Mouse (Mus musculus): ENCODE results near the gene Adamtsl1. TPM values are rescaled to one million over a fixed set of nuclear protein-coding genes. Genes with fewer than 3 reads are reported as not detected.

Gene Adamtsl1
- polyA plus RNA-seq, 1 experiment from 2014 or later: 3.1 TPM

DNA sequence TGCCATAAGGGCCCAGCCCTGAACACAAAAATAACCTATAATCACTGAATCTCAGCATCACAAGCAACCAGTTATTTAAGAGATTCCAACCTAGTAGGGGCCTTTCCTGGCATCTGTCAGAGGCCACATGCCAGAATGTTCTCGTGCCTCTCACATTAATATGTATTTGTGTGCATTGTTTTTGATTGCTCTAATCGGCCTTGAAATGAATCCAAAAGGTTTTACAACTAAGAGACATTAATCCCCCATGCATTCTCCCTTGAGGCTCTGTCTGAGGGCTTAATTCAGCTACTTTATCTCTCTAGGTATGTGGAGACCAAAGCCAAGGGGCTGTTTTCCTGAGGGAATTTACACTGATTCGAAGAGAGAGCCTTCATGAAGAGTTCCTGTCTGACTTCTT, 250.5 kb downstream of the Adamtsl1 start:
- Histone ChIP-seq H3K27me3 (replicated peaks; ENCODE audit: control insufficient read depth, insufficient read depth, low read length) (no peaks in the 10 kb centered on the region), H3K9ac (ENCODE audit: low read depth, low read length) (no peak overlapping the region), H3K4me2 (replicated peaks; ENCODE audit: low read depth) (no peak overlapping the region), H3K4me3 (ENCODE audit: low read depth, low read length) (no peak overlapping the region), H3K4me1 (replicated peaks; ENCODE audit: control insufficient read depth, insufficient read depth, low read length) (no peaks in the 10 kb centered on the region), H3K36me3 (ENCODE audit: control insufficient read depth, insufficient read depth) (no peaks in the 10 kb centered on the region), H3K27ac (ENCODE audit: low read depth, low read length) (no peak overlapping the region), H3K9me3 (ENCODE audit: control insufficient read depth) (no peaks in the 10 kb centered on the region)
- TF ChIP-seq CTCF (IDR thresholded peaks at IDR 0.05; ENCODE audit: low read depth): no peak
- ATAC-seq: no peak
- 60% methylated on average over 3 of the region's 3 CpGs for WGBS

DNA sequence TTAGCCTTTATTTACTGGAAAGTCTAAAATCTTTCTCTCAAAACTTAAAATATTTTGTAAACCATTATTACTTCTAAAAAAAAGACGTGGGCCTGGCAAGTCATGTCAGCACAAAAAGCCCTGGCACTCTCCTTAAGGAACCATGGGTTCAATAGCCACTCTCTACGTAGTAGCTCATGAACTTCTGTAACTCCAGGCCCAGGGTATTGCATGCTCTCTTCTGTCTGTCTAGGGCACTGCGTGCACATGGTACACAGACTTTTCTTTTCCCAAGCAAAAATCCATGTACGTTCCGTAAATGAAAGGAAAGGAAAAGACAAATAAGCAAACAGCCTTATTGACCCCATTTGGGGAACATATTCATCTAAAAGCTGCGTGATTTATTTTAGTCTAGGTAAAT, 253.7 kb downstream of the Adamtsl1 start:
- TF ChIP-seq CTCF (IDR thresholded peaks at IDR 0.05; ENCODE audit: low read depth): no peak
- Histone ChIP-seq H3K9ac (ENCODE audit: low read depth, low read length) (no peak overlapping the region), H3K27ac (ENCODE audit: low read depth, low read length) (no peak overlapping the region), H3K9me3 (ENCODE audit: control insufficient read depth) (no peaks in the 10 kb centered on the region), H3K4me3 (ENCODE audit: low read depth, low read length) (no peak overlapping the region), H3K36me3 (ENCODE audit: control insufficient read depth, insufficient read depth) (no peaks in the 10 kb centered on the region), H3K4me1 (replicated peaks; ENCODE audit: control insufficient read depth, insufficient read depth, low read length) (no peaks in the 10 kb centered on the region), H3K4me2 (replicated peaks; ENCODE audit: low read depth) (no peak overlapping the region), H3K27me3 (replicated peaks; ENCODE audit: control insufficient read depth, insufficient read depth, low read length) (no peaks in the 10 kb centered on the region)
- WGBS: 67% methylated on average over 6 of the region's 6 CpGs
- ATAC-seq: no peak

GRCm38 (mm10) chr4:85768107-85768506, 254.1 kb downstream of the Adamtsl1 start:
- ATAC-seq: no peak
- TF ChIP-seq CTCF (IDR thresholded peaks at IDR 0.05; ENCODE audit: low read depth): no peak

GRCm38 (mm10) chr4:85782511-85782910, 268.5 kb downstream of the Adamtsl1 start:
- WGBS: 63% methylated on average over 5 of the region's 5 CpGs
- no peaks in the 10 kb centered on the region for H3K9me3 ChIP-seq (ENCODE audit: control insufficient read depth)
- no peak for TF ChIP-seq CTCF (IDR thresholded peaks at IDR 0.05; ENCODE audit: low read depth)
- H3K36me3 ChIP-seq (ENCODE audit: control insufficient read depth, insufficient read depth): no peaks in the 10 kb centered on the region
- H3K4me1 ChIP-seq (replicated peaks; ENCODE audit: control insufficient read depth, insufficient read depth, low read length): no peaks in the 10 kb centered on the region
- H3K4me3 ChIP-seq (ENCODE audit: low read depth, low read length): no peak overlapping the region
- H3K9ac ChIP-seq (ENCODE audit: low read depth, low read length): no peak overlapping the region
- no peak for ATAC-seq
- H3K4me2 ChIP-seq (replicated peaks; ENCODE audit: low read depth): no peak overlapping the region
- H3K27me3 ChIP-seq (replicated peaks; ENCODE audit: control insufficient read depth, insufficient read depth, low read length): no peaks in the 10 kb centered on the region
- no peak overlapping the region for H3K27ac ChIP-seq (ENCODE audit: low read depth, low read length)

More at GRCm38 (mm10) chr4:85768107-85768506, 254.1 kb downstream of the Adamtsl1 start:
- WGBS: 21% methylated on average over 5 of the region's 5 CpGs
- Histone ChIP-seq H3K9ac (ENCODE audit: low read depth, low read length) (no peak overlapping the region), H3K36me3 (ENCODE audit: control insufficient read depth, insufficient read depth) (no peaks in the 10 kb centered on the region), H3K4me1 (replicated peaks; ENCODE audit: control insufficient read depth, insufficient read depth, low read length) (no peaks in the 10 kb centered on the region), H3K4me2 (replicated peaks; ENCODE audit: low read depth) (no peak overlapping the region), H3K27ac (ENCODE audit: low read depth, low read length) (no peak overlapping the region), H3K9me3 (ENCODE audit: control insufficient read depth) (no peaks in the 10 kb centered on the region), H3K27me3 (replicated peaks; ENCODE audit: control insufficient read depth, insufficient read depth, low read length) (no peaks in the 10 kb centered on the region), H3K4me3 (ENCODE audit: low read depth, low read length) (no peak overlapping the region)

DNA sequence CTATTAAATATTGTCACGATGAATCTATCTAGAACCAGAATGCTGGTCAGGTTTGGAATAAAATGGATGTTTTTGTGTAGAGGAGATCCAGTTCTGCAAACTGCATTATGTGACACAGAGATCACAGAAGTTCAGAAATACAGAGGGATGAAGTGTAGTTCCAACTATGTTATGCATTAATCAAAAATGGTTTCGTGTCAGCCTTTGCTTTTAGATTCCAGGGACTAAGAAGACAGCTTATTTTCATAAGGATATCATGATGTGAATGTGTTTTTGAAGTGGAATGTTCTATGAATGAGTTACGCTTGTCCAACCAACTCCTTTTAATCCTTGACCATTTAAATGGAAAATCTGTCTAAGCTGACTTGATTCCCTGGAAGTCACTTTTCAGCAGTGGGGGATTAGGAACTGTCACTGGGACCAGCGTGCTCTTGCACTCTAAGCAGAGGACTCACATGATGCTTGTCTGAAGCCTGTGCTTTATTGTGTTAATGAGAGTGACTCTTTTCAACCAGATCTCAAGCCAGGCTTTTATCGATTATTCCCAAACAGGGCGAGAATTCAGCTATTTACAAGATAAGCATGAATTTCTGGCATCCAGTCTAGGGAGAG, 269.9 kb downstream of the Adamtsl1 start:
- Histone ChIP-seq H3K27ac (ENCODE audit: low read depth, low read length) (no peak overlapping the region), H3K4me3 (ENCODE audit: low read depth, low read length) (no peak overlapping the region), H3K9me3 (ENCODE audit: control insufficient read depth) (no peaks in the 10 kb centered on the region), H3K27me3 (replicated peaks; ENCODE audit: control insufficient read depth, insufficient read depth, low read length) (no peaks in the 10 kb centered on the region), H3K36me3 (ENCODE audit: control insufficient read depth, insufficient read depth) (no peaks in the 10 kb centered on the region), H3K4me1 (replicated peaks; ENCODE audit: control insufficient read depth, insufficient read depth, low read length) (no peaks in the 10 kb centered on the region), H3K4me2 (replicated peaks; ENCODE audit: low read depth) (no peak overlapping the region), H3K9ac (ENCODE audit: low read depth, low read length) (no peak overlapping the region)
- 57% methylated on average over 6 of the region's 6 CpGs for WGBS
- no peak for TF ChIP-seq CTCF (IDR thresholded peaks at IDR 0.05; ENCODE audit: low read depth)
- no peak for ATAC-seq

DNA sequence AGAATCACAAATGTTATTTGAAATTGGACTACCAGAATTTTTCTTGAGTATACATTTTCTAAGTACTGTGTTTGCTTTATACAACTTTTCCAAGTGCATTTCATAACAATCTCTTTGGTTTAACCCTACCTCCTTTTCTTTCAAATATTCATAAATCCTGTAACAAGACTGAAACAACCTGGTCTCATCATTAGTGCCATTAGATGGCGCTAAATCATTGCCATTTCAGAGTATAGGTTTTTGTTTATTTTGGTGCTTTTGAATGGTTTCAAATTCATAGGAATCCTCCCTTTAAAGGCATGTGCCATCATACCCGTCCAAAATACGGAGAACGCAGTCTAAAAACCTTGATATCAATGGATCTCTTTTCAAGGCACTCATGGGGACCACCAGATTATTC, 270.5 kb downstream of the Adamtsl1 start:
- Histone ChIP-seq H3K4me3 (ENCODE audit: low read depth, low read length) (no peak overlapping the region), H3K27me3 (replicated peaks; ENCODE audit: control insufficient read depth, insufficient read depth, low read length) (no peaks in the 10 kb centered on the region), H3K9ac (ENCODE audit: low read depth, low read length) (no peak overlapping the region), H3K4me2 (replicated peaks; ENCODE audit: low read depth) (no peak overlapping the region), H3K4me1 (replicated peaks; ENCODE audit: control insufficient read depth, insufficient read depth, low read length) (no peaks in the 10 kb centered on the region), H3K9me3 (ENCODE audit: control insufficient read depth) (no peaks in the 10 kb centered on the region), H3K36me3 (ENCODE audit: control insufficient read depth, insufficient read depth) (no peaks in the 10 kb centered on the region), H3K27ac (ENCODE audit: low read depth, low read length) (no peak overlapping the region)
- peak; percentile 24; the same call in 1 of the 2 replicates for TF ChIP-seq CTCF (IDR thresholded peaks at IDR 0.05; ENCODE audit: low read depth)
- no peak for ATAC-seq
- 56% methylated on average over 4 of the region's 4 CpGs for WGBS

DNA sequence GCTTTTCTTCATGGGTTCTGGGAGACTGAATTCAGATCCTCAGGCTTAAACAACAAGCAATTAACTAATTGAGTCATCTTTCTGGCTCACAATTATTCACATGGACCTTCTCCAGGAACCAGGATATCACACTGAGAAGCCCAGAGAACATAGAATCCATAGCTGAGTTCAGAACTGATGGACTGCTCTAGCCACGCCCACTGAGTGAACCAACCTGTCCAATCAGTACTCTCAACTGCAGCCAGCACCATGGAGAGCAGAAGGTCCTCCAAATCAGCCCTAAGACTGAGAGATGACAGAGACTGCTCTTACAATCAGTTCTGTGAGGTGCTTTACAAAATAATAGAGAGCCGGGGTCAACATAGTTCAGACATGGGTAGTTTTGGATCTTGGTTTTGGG, 276.3 kb downstream of the Adamtsl1 start:
- H3K9ac ChIP-seq (ENCODE audit: low read depth, low read length): no peak overlapping the region
- H3K36me3 ChIP-seq (ENCODE audit: control insufficient read depth, insufficient read depth): no peaks in the 10 kb centered on the region
- H3K27ac ChIP-seq (ENCODE audit: low read depth, low read length): no peak overlapping the region
- WGBS: 54% methylated on average over 2 of the region's 2 CpGs
- H3K27me3 ChIP-seq (replicated peaks; ENCODE audit: control insufficient read depth, insufficient read depth, low read length): no peaks in the 10 kb centered on the region
- no peaks in the 10 kb centered on the region for H3K9me3 ChIP-seq (ENCODE audit: control insufficient read depth)
- no peak overlapping the region for H3K4me3 ChIP-seq (ENCODE audit: low read depth, low read length)
- ATAC-seq: no peak
- TF ChIP-seq CTCF (IDR thresholded peaks at IDR 0.05; ENCODE audit: low read depth): no peak
- no peak overlapping the region for H3K4me2 ChIP-seq (replicated peaks; ENCODE audit: low read depth)
- H3K4me1 ChIP-seq (replicated peaks; ENCODE audit: control insufficient read depth, insufficient read depth, low read length): no peaks in the 10 kb centered on the region

Data from intestine, postnatal 0 days (tissue).